Mouse (Mus musculus): ENCODE data around the gene Awat2. TPM values are rescaled to one million over a fixed set of nuclear protein-coding genes. Genes with fewer than 3 reads are reported as not detected.
A peak's percentile ranks its signal among the peaks of the same experiment; 100 is the strongest.

The Awat2 gene
- total and polyA plus RNA-seq, 2 experiments from 2014 or later = 0.16 TPM; not detected in 1

DNA sequence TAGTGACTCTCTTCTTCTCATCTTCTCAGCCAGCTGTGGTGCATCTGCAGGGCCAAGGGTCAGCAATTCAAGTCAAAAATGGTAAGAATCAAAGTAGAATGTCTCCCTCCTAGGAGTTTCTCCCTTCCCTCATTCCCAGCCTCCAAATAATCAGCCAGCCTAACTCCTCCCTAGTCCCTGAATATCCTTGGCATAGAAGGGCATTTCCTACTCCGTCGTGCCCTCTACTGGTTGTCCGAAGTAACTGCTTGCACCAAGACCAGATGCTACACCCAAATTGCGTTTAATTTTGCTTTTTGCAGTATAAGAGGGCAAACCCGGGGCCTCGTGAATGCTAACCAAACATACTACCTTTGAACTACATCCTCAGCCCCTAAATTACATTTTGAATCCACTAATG, 50.2 kb downstream of the Awat2 start:
- Histone ChIP-seq H3K9me3 (ENCODE audit: low read length) (no peaks in the 10 kb centered on the region), H3K27me3 (ENCODE audit: insufficient read depth, low read length) (no peaks in the 10 kb centered on the region), H3K4me2 (ENCODE audit: low read depth) (no peak overlapping the region), H3K4me1 (ENCODE audit: insufficient read depth) (no peaks in the 10 kb centered on the region), H3K4me3 (ENCODE audit: low read depth, low read length) (no peak overlapping the region), H3K27ac (ENCODE audit: low read depth, low read length) (no peak overlapping the region), H3K36me3 (ENCODE audit: insufficient read depth) (no peaks in the 10 kb centered on the region), H3K9ac (no peak overlapping the region)
- TF ChIP-seq CTCF (IDR thresholded peaks at IDR 0.05; ENCODE audit: low read depth) = peak; percentile 76
- DNase-seq = peak; percentile 45
- WGBS = 34% methylated on average over 6 of the region's 6 CpGs
- ATAC-seq = peak; percentile 53

DNA sequence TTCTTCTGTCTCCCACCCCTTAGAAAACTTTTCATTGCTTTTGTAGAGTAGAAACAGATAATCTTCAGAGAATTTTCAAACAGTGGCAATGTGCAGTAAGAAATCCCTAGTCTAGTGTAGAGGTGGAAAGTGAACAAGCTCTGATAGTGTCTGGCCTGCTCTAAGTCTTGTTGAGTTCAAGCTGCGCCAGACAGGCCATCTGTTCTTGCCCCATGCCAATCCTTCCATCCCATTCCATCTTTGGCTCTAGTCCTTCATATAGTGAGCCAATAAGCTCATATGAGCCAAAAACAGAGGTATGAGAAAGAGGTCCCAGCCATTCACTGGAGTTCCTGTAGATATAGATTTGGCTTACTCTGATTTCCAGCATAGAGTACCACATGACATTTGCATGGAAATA, 52.6 kb downstream of the Awat2 start:
- DNase-seq (no peak), ATAC-seq (peak; percentile 75)
- Histone ChIP-seq H3K4me1 (ENCODE audit: insufficient read depth) (no peaks in the 10 kb centered on the region), H3K9ac (no peak overlapping the region), H3K27me3 (ENCODE audit: insufficient read depth, low read length) (no peaks in the 10 kb centered on the region), H3K36me3 (ENCODE audit: insufficient read depth) (no peaks in the 10 kb centered on the region), H3K9me3 (ENCODE audit: low read length) (no peaks in the 10 kb centered on the region), H3K27ac (ENCODE audit: low read depth, low read length) (no peak overlapping the region), H3K4me3 (ENCODE audit: low read depth, low read length) (no peak overlapping the region), H3K4me2 (ENCODE audit: low read depth) (no peak overlapping the region)
- TF ChIP-seq CTCF (IDR thresholded peaks at IDR 0.05; ENCODE audit: low read depth) = no peak
- WGBS = 47% methylated on average over 1 of the region's 1 CpGs

DNA sequence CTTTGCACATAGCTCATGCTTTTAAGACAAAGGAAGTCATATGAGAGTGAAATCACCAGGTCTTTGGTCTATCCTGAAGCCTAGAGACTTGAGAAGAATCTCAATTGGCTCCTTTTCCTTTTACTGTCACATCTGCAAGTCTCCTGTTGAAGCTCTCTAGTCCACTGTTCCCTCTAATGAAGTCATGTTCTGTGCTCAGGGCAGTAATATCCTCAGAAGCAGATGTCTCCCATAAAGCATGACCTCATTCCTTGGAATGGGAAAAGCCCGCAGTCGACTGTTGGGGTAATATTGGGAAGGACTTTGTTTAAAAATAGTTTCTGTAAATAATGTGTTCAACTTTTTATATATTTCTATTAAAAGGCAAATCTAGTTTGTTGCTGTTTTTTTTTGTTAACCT, 85.5 kb downstream of the Awat2 start:
- Histone ChIP-seq H3K4me1 (ENCODE audit: insufficient read depth) (no peaks in the 10 kb centered on the region), H3K36me3 (ENCODE audit: insufficient read depth) (no peaks in the 10 kb centered on the region), H3K27ac (ENCODE audit: low read depth, low read length) (no peak overlapping the region), H3K9me3 (ENCODE audit: low read length) (no peaks in the 10 kb centered on the region), H3K27me3 (ENCODE audit: insufficient read depth, low read length) (no peaks in the 10 kb centered on the region), H3K4me2 (ENCODE audit: low read depth) (no peak overlapping the region), H3K4me3 (ENCODE audit: low read depth, low read length) (no peak overlapping the region), H3K9ac (no peak overlapping the region)
- no peak for TF ChIP-seq CTCF (IDR thresholded peaks at IDR 0.05; ENCODE audit: low read depth)
- DNase-seq (no peak), ATAC-seq (no peak)
- WGBS = 82% methylated on average over 2 of the region's 2 CpGs

MicroRNA genes within 50 kb of the gene (microRNA counts, 519-probe panel; counts per million panel counts)
- 3,938 counts per million, percentile 44 among the panel's probes with 10 or more counts for microRNA mmu-miR-676

Small RNA genes lying within 50 kb of the gene (microRNA-seq; reads per million reads assigned to microRNA genes)
- gene Mir676 = 962 to 1,219 reads per million in 2 experiments

Other genes starting within 250 kb of the Awat2 start
- not detected in 2 replicates for gene Otud6a, start 13.7 kb downstream of the Awat2 start, total RNA-seq (2014; rRNA removed)
- gene Otud6a, start 13.7 kb downstream of the Awat2 start, polyA plus RNA-seq (2015; fragmentation: Nextera tagmentation; extraction: Ambion mirVana) = not detected in 2 replicates
- gene Igbp1, start 51.6 kb upstream of the Awat2 start, total RNA-seq (2014; rRNA removed) = 44.9 and 55.2 TPM in 2 replicates
- 26.4 and 29.3 TPM in 2 replicates for gene Igbp1, start 51.6 kb upstream of the Awat2 start, polyA plus RNA-seq (2015; fragmentation: Nextera tagmentation; extraction: Ambion mirVana)
- not detected in 2 replicates for gene Dgat2l6, start 82.1 kb upstream of the Awat2 start, total RNA-seq (2014; rRNA removed)
- gene Dgat2l6, start 82.1 kb upstream of the Awat2 start, polyA plus RNA-seq (2015; fragmentation: Nextera tagmentation; extraction: Ambion mirVana) = 0.03 TPM in 1 of 2 replicates, not detected in the other
- not detected in 2 replicates for gene Awat1, start 129.5 kb upstream of the Awat2 start, total RNA-seq (2014; rRNA removed)
- not detected in 2 replicates for gene Awat1, start 129.5 kb upstream of the Awat2 start, polyA plus RNA-seq (2015; fragmentation: Nextera tagmentation; extraction: Ambion mirVana)
- gene P2ry4, start 152.2 kb upstream of the Awat2 start, total RNA-seq (2014; rRNA removed) = not detected in 2 replicates
- gene P2ry4, start 152.2 kb upstream of the Awat2 start, polyA plus RNA-seq (2015; fragmentation: Nextera tagmentation; extraction: Ambion mirVana) = not detected in 2 replicates
- gene Arr3, start 162.8 kb upstream of the Awat2 start, total RNA-seq (2014; rRNA removed) = not detected in 2 replicates
- gene Arr3, start 162.8 kb upstream of the Awat2 start, polyA plus RNA-seq (2015; fragmentation: Nextera tagmentation; extraction: Ambion mirVana) = 0.23 TPM in 1 of 2 replicates, not detected in the other
- 6.4 and 6.7 TPM in 2 replicates for gene Kif4, start 183.0 kb upstream of the Awat2 start, total RNA-seq (2014; rRNA removed)
- 3.1 and 3.8 TPM in 2 replicates for gene Kif4, start 183.0 kb upstream of the Awat2 start, polyA plus RNA-seq (2015; fragmentation: Nextera tagmentation; extraction: Ambion mirVana)
- gene Pdzd11, start 183.9 kb upstream of the Awat2 start, total RNA-seq (2014; rRNA removed) = 39.2 and 41.2 TPM in 2 replicates
- 80.8 and 83.8 TPM in 2 replicates for gene Pdzd11, start 183.9 kb upstream of the Awat2 start, polyA plus RNA-seq (2015; fragmentation: Nextera tagmentation; extraction: Ambion mirVana)

Data from forebrain, postnatal 0 days (tissue).